Mouse (Mus musculus) lung, postnatal 0 days (tissue): Measurements from ENCODE around the gene Cyth3.

Experiments used
- CTCF ChIP-seq: IDR thresholded peaks from 2 replicates; pipeline ENCODE4 v1.5.1; 2016; ENCODE audit warnings: antibody characterized with exemption, mild to moderate bottlenecking
- EP300 ChIP-seq: IDR thresholded peaks from 2 replicates; pipeline ENCODE4 v1.6.1; 2016; ENCODE audit warnings: antibody characterized with exemption, mild to moderate bottlenecking, control low read depth

- TF ChIP-seq CTCF (no peak), EP300 (no peak)
These were observed 14.1 kb upstream of the Cyth3 start for GRCm38 (mm10) chr5:143608175-143608574.
